Mouse (Mus musculus) testis, adult 2 months (tissue): Measurements from ENCODE around the gene Tbx20.

Source experiments
- CTCF ChIP-seq: fragments of 200-500 bp; IDR thresholded peaks from 2 replicates; pipeline ENCODE4 v1.5.1; 2012; ENCODE audit warnings: low read depth, mild to moderate bottlenecking, inconsistent platforms, low read length, moderate library complexity; ENCODE audit not compliant: control insufficient read depth, insufficient read depth, insufficient replicate concordance
- POLR2A ChIP-seq: fragments of 200-500 bp; IDR thresholded peaks from 2 replicates; pipeline ENCODE4 v1.6.1; 2012; ENCODE audit warnings: low read depth, mild to moderate bottlenecking, inconsistent platforms, low read length, moderate library complexity; ENCODE audit not compliant: control insufficient read depth

DNA sequence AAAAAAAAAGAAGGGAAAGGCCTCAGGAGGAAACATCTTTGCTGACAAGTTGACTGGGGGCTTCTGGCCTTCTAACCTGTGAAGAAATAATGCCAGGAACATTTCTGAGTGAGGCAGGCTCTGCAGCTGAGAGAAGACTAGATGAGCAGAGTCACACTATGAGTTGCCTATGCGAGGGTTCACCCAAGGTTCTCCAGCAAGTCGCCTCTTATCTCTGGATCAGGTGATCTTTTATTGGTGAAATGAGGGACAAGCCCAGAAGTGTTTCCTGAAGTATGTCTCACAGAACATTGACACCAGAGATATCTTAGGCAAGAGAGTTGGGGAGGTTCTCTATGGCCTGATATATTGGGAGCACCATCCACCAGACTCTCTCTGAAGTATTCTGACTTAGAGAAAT lies 18.0 kb upstream of the Tbx20 start:
- no peak for TF ChIP-seq CTCF
- no peak for TF ChIP-seq POLR2A
